Mouse (Mus musculus) urinary bladder, adult 18-20 months (tissue): ENCODE data around the gene Trnt1.

Experiments
- DNase-seq, 2 experiments: peaks; one replicate each; pipeline ENCODE4 v3.0.0; 2022; ENCODE audit warnings: low spot score in 2 of 2, mixed read lengths in 2 of 2

Trnt1 gene

DNA sequence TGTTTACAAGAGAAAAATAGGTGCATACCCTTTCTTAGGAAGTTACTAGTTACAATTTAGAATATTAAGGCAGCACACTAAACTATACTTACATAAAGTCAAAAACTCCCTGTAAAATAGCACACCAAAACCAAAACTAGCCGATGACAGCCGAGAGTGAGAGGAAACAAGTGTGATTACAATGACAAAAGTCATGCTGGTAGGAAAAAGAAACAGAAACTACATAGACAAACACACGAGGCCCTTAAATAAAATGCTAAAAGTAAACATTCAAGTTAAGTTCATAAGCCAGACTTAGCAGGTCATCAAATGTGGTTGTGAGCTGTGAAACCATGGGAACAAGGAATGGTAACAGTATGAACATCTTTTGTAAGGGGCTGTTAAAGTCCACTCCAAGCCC, 18.2 kb downstream of the Trnt1 start:
- DNase-seq, result no peak

DNA sequence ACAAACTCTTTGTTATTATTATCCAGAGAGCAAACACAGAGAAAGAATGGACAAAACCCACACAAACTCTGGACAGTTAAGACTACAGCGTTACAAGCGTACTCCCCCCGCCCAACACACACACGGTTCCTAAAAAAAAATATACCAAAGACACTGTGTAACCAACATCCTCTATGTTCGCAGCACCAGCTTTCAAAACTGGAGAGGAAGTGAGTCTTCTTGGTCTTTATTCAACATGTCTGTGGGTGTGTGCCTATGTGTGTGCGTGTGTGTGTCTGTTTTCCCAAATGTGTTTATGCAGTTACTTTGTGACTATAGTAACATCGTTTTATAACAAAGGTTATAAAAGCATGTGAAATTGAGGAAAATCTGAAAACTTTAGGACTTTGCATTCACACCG, 22.5 kb downstream of the Trnt1 start:
- DNase-seq, result no peak

DNA sequence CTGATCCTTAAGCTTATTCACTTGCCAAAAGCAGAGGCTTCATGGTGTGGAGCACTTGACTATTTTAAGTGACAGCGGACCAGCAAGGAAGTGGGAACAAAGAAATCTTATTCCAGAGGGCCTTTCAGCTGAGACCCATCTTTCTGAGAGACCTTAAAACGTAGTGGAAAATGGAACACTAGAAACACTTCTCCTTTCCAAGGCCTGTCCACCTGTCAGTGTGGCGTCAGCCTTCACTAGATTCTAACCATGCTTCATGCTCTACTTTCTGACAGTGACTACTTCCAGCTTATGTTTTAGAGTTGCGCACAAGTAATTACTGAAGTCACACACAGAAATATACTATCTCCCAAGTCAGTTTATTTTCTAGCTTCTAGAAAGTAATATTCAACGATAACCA, 23.6 kb downstream of the Trnt1 start:
- no peak for DNase-seq

DNA sequence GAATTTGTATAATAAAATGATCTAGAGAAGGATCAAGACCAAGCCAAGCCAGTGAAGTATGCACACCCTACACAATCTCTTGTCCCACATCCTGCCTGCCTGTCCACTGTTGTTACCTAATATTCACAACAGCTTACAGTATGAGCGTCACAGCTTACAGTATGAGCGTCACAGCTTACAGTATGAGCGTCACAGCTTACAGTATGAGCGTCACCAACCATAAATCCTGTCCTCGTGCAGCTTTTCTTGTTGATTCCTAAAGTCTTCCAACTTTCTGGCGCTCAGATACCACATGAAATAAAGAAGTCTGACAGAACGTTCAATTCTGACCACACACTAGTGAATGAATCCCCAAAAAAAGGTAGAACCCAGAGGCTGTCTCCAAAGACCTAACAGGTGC, 24.2 kb downstream of the Trnt1 start:
- no peak for DNase-seq

DNA sequence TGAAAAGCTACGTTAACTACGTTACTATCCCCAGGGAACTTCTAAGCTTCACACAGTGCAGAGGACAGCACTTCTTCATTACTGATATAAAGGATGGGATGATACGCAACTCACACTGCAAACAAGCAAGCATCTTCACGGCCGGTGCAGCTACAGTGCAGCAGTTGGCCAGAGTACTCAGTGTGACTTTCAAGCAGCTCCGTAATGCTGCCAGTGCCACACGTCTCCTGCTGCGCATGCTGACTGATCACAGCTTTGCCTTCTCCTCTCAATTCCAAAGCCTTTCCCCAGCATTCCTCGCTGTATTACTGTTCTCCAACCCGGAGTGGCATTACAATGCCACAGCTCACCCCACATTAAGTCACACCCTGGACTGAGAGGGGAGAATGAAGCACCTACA, 24.7 kb downstream of the Trnt1 start:
- no peak for DNase-seq

DNA sequence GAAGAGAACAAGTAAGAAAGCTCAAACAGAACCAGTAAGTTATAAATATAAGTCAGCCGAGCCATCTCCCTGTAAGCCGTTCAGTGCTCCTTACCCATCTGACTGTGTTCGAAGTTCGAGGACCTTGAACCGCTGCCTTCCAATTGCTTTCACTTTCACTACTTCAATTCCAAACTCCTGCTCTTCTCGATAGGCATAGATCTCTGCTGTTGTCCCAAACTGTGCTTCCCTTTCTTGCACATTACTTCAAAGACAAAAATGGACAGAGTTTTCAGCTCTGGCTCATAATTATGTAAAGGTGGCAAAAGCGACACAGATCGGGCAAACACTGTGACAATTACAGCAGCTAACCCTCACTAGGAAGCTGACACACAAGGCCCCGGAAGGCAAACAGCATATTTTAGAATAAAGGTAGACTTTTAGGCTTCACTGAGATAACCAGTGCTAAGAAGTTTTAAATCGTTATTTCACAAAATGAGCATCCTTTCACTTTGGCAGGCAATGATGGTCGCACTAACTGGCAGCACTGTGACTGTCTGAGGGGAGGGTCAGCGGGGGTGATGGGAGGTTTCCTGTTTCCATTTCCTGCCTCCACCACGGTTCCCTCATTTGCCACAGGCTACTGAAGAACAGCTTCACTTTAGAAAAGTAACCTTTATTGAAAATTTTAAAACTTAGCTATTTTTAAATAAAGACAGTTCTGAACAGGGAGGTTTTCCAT, 25.3 kb downstream of the Trnt1 start:
- no peak for DNase-seq

DNA sequence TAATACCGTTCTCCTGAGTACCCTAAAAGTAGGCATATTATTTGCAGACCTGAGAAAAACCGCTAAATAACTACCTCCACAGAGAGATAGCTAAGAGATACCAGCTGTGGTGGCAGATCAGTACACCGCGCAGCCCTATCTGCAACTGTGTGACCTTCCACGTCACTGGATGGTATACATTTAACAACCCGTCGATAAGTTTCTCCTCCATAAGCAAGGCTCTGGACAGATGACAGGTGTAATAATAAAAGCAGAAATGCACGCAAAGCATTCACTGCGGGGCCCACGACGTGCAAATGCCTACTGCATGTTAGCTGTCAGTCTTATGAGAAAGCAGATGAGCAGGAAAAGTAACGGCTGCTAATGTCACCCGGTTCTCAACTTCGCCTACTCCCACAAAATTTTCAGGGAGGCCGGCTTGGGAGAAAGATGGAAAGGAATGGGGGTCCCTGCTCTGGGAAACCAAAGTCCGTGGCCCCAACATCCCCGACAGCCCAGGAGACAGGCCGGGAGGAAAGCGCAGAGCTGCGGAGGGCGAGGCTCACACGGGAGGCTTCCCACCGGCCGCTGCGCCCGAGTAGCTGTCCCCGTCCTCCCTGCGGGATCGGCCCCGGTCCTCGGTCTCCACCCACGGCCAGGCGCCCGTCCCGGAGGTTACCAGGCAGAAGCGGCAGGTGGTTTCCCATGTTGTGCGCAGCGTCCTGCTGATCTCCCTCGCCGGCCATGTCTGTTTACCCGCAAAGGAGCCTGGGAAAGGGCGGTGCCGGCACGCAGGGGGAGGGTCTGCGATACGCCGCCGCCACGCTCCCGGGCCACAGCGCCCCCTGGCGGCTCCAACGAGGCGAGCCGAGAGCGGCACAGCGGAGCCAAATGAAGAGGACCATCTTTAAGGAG, 30.7 kb downstream of the Trnt1 start, which contains the start of gene Crbn:
Gene Crbn, minus strand, starts transcription at position 745 of the 894 bp plus-strand sequence.
- DNase-seq, result peak; percentile 86 to 95

DNA sequence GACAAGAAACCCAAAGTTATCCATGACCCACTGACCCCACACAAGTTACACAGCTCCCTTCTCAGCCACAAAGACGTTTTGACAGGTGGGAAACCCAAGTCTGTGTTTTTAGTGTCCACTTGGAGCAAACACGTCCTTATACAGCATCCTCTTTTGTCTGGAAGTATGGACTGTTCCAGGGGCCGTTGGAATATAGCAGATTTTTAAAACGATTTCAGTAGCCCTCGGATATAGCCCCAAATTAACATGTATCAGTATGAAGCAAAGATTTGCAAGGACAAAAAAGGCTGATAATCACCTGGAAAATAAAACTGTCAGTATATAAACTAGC, 31.3 kb downstream of the Trnt1 start:
- no peak for DNase-seq

DNA sequence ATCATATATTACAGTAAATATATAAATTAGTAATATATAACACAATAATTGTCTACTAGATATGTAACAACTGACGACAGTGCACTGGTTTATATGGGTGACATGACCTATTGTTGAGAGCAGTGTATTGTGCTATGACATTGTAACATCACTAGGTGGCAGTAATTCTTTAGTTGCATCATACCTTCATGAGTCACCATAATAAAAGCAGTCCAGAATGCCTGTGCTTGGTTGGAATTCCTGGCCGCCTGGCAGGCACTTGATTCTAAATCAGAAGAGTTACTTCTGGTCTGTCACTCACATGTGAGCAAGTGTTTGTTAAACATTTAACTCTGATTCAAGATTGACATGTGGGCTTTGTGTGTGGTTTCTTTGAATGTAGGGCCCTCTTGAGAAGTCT, 36.0 kb downstream of the Trnt1 start:
- no peak for DNase-seq

DNA sequence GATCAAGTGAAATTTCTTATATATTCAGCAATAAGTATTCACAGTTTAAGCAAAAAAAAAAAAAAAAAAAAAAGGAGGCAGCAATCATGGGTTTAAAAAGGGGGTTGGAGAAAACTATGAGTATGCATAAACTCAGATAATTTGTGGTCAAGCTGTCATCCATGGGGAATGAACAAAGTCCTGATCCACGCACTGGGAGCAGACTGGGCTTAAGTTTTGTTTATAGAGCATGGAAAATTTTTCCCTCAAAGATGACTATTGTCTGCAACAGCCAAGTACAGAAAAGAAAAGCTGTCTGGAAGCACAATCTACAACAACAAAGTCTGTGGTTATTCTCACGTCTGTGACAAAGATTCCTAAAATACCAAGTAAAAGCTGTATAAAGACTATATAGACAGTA, 40.2 kb downstream of the Trnt1 start:
- DNase-seq, result no peak

DNA sequence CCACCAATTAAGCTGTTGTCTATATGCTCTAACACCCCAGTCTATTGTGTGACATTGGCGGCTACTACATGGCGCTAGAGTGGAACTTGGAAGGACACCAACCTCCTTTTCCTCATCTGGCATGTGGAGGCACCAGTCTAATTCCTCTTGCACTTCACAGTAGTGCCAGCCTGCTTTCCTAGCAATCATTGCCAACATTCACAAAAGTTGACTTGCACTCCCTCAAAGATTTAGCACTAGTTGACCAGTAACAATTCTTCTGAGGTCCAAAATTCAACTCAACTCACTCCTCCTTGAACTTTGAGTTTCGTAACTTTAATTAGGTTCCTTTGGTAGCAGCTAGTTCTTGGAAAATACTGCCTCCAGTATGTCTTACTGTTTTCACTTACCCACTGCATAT, 41.8 kb downstream of the Trnt1 start:
- no peak for DNase-seq

DNA sequence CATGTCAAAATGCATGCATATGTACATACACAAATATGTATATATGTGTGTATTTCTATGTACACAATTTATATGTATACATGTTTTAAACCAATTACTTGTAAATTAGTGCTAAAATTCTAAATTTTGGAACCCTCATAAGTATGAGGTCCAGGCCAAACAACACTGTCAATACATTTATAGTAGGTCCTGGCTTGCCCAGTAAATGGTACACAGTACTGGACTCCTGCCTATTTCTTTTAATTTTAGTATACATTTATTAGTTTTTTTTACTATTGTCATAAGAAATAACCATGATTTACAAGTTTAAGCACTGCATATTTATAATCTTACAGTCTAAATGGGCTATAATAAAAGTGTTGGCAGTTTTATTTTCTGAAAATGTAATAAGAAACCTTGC, 50.3 kb downstream of the Trnt1 start:
- no peak for DNase-seq

DNA sequence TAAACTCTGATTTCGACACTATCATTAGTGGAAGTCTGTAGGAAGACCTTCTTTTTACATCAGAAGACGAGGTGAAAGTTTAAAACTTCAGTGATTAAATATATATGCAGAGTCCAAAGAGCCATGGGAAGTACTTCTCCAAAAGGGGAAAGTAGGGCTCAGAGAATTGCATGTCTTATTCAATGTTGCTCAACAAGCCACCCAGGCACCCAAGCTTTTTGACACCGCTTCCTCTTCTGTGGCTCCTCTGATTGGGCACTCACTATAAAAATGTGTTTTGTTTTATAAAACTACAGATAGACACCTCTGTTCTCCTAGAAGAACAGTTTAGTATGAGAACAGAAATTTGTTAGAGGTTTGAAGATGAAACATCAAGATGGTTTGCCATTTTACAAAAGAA, 51.0 kb downstream of the Trnt1 start:
- DNase-seq, result no peak

DNA sequence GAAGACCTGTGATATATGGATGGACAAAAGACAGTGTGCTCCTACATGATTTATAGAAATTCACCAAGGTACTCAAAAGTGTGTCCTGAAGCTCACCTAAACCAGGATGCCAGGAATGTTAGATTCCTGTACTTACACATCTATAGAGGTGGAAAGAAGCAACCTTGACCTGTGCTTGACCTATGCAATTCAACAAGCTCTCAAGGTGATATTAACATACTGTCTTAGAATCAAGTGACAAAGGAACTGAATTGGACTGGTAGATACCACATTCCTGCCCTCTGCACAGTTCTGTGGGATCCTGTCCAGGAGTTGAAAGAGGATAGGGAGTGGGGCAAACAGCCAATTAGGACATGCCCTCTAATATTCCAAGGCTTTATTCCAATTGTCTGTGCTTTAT, 51.6 kb downstream of the Trnt1 start:
- no peak for DNase-seq

DNA sequence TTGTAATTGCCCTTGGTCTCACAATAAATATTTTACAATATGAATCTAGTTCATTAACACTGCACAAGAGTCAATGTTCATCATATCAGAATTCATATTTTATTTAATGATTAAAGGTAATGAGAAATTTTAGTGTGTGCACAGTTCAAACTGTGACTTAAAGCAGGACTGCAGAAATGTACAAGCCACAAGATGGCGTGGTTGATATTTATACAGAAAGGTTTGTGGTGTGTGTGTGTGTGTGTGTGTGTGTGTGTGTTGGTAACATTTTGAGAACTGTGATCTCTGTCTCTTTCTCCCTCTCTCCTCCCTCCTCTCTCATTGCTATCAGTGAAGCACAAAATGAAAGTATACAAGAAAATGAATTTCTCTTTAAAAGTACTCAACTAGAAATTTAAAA, 53.4 kb downstream of the Trnt1 start:
- DNase-seq, result no peak
